Mouse (Mus musculus) thymus, postnatal 10 days (tissue): ENCODE data around the gene Lsm11.
"Not testable (repeated sequence)": the region's sequence is repeated elsewhere in the genome, so short reads cannot be mapped to it uniquely, and the experiment has no call there.

Experiments used
- DNase-seq, 2 experiments: peaks; one replicate each; pipeline ENCODE4 v3.0.0; 2021; ENCODE audit warnings: low spot score in 2 of 2

Lsm11 gene

GRCm38 (mm10) chr11:45883270-45883931 is 61.3 kb downstream of the Lsm11 start:
- DNase-seq = no peak

GRCm38 (mm10) chr11:45881683-45882068 is 63.1 kb downstream of the Lsm11 start:
- no peak for DNase-seq

- DNase-seq = peak in 1 of 2 experiments; percentile 28
Observed at GRCm38 (mm10) chr11:45881026-45881682, 63.6 kb downstream of the Lsm11 start.

- DNase-seq = not testable (repeated sequence)
Observed at GRCm38 (mm10) chr11:45879366-45879765, 65.4 kb downstream of the Lsm11 start.
